Mouse (Mus musculus) forebrain, embryonic 16.5 days (tissue): ENCODE data around the gene Cacna1e. TPM values are rescaled to one million over a fixed set of nuclear protein-coding genes. Genes with fewer than 3 reads are reported as not detected.

Experiments
- ATAC-seq: fragments of 200-750 bp; cut with Nextera tagmentation; 2 replicates; pipeline ENCODE4 v1.8.0; 2017; ENCODE audit warnings: mild to moderate bottlenecking, moderate library complexity
- H3K27ac ChIP-seq: fragments of 300-500 bp; sonication (generic); 2 replicates; pipeline ENCODE4 v1.5.1; 2014; ENCODE audit warnings: low read length, control low read depth
- H3K27me3 ChIP-seq: fragments of 300-500 bp; sonication (generic); replicated peaks from 2 replicates; pipeline ENCODE4 v1.6.1; 2014; ENCODE audit warnings: low read length; ENCODE audit not compliant: control insufficient read depth, insufficient read depth
- H3K36me3 ChIP-seq: fragments of 300-500 bp; sonication (generic); 2 replicates; pipeline ENCODE4 v1.6.1; 2014; ENCODE audit not compliant: control insufficient read depth, insufficient read depth
- H3K4me1 ChIP-seq: fragments of 300-500 bp; sonication (generic); replicated peaks from 2 replicates; pipeline ENCODE4 v1.6.1; 2014; ENCODE audit warnings: low read length; ENCODE audit not compliant: control insufficient read depth, insufficient read depth
- H3K4me2 ChIP-seq: fragments of 300-500 bp; sonication (generic); 2 replicates; pipeline ENCODE4 v1.6.1; 2014; ENCODE audit warnings: mild to moderate bottlenecking, low read length, control low read depth
- H3K4me3 ChIP-seq: fragments of 300-500 bp; sonication (generic); replicated peaks from 2 replicates; pipeline ENCODE4 v1.5.1; 2014; ENCODE audit warnings: mild to moderate bottlenecking, low read length, control low read depth
- H3K9ac ChIP-seq: fragments of 300-500 bp; sonication (generic); replicated peaks from 2 replicates; pipeline ENCODE4 v1.6.1; 2014; ENCODE audit warnings: low read depth, low read length, control low read depth
- H3K9me3 ChIP-seq: fragments of 300-500 bp; sonication (generic); 2 replicates; pipeline ENCODE4 v1.6.1; 2016; ENCODE audit warnings: low read length; ENCODE audit not compliant: control insufficient read depth
- WGBS: fragments of 180-500 bp; shearing (Covaris S2); extraction: QIAGEN DNeasy Blood & Tissue Kit; methylation state at CpG from one replicate; pipeline ENCODE4 v1.1.7; 2014; 5-methylcytosine and 5-hydroxymethylcytosine counted together
- polyA plus RNA-seq: library from polyadenylated mRNA; unstranded; fragments of >200 nt; fragmentation: Nextera tagmentation; extraction: Ambion mirVana; gene quantifications from 2 replicates; pipeline ENCODE4 v1.2.1, GENCODE M21; 2015

Cacna1e gene
- polyA plus RNA-seq, 1 experiment from 2014 or later: 18.9 TPM

GRCm38 (mm10) chr1:154553132-154553531, 331.2 kb downstream of the Cacna1e start:
- WGBS: 73% methylated on average over 1 of the region's 1 CpGs
- H3K4me2 ChIP-seq: no peak overlapping the region
- no peak overlapping the region for H3K9ac ChIP-seq
- H3K27ac ChIP-seq: no peak overlapping the region
- peaks cover 3% of the 10 kb centered on the region; the same call in 1 of the 2 replicates for H3K4me1 ChIP-seq
- no peaks in the 10 kb centered on the region for H3K36me3 ChIP-seq
- no peaks in the 10 kb centered on the region for H3K27me3 ChIP-seq
- no peak overlapping the region for H3K4me3 ChIP-seq
- H3K9me3 ChIP-seq: no peaks in the 10 kb centered on the region
- no peak for ATAC-seq

DNA sequence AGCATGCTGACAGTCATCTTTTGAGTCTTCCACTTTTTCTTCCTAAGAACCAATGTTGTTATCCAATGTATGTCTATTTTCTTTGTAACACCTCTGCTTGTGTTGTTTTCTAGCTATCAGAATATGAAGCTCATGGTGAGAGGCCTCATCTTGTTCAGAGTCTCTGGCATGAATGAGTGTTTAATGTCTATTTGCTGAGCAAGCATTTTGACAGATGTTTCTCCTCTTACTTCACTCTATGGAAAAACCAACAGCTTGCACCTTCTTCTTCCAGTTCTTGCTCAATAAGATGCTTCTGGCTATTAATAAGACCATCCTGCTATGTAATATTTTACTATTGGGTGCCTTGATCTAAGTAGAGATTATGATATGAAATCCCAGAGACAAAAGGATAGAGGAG, 346.9 kb downstream of the Cacna1e start:
- Histone ChIP-seq H3K9me3 (no peaks in the 10 kb centered on the region), H3K4me1 (peaks cover 13% of the 10 kb centered on the region), H3K9ac (no peak overlapping the region), H3K4me2 (no peak overlapping the region), H3K27me3 (no peaks in the 10 kb centered on the region), H3K36me3 (no peaks in the 10 kb centered on the region), H3K4me3 (no peak overlapping the region), H3K27ac (no peak overlapping the region)
- no peak for ATAC-seq

DNA sequence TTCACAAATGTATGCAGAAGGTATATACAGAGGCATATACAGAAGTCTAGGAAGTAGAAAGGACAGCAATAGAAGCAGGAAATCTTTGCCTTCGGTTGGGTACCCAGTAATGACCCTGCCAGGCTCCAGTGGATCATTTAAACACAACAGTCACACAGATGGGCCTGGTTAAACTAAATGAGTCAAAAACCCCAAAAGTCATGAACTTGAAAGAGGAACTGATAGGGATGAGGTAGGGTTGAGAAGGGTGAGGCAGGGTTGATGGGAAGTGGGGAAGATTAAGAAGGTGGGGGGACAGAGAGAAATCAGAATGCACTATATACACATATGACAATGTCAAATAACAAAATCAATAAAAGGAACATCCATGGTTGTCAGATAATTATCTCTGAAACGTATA, 347.5 kb downstream of the Cacna1e start:
- H3K36me3 ChIP-seq: no peaks in the 10 kb centered on the region
- no peak for ATAC-seq
- no peaks in the 10 kb centered on the region for H3K27me3 ChIP-seq
- peaks cover 15% of the 10 kb centered on the region for H3K4me1 ChIP-seq
- H3K4me3 ChIP-seq: no peak overlapping the region
- no peaks in the 10 kb centered on the region for H3K9me3 ChIP-seq
- no peak overlapping the region for H3K9ac ChIP-seq
- H3K4me2 ChIP-seq: no peak overlapping the region
- WGBS: 80% methylated on average over 2 of the region's 2 CpGs
- H3K27ac ChIP-seq: no peak overlapping the region

- no peak overlapping the region for H3K4me3 ChIP-seq
- H3K4me2 ChIP-seq: no peak overlapping the region; the same call in 1 of the 2 replicates
- WGBS: 51% methylated on average over 11 of the region's 11 CpGs
- peaks cover 15% of the 10 kb centered on the region for H3K4me1 ChIP-seq
- no peaks in the 10 kb centered on the region for H3K27me3 ChIP-seq
- H3K27ac ChIP-seq: no peak overlapping the region
- no peaks in the 10 kb centered on the region for H3K9me3 ChIP-seq
- ATAC-seq: peak; percentile 59
- H3K9ac ChIP-seq: no peak overlapping the region
- no peaks in the 10 kb centered on the region for H3K36me3 ChIP-seq
These were observed 351.0 kb downstream of the Cacna1e start for GRCm38 (mm10) chr1:154532987-154533940.

DNA sequence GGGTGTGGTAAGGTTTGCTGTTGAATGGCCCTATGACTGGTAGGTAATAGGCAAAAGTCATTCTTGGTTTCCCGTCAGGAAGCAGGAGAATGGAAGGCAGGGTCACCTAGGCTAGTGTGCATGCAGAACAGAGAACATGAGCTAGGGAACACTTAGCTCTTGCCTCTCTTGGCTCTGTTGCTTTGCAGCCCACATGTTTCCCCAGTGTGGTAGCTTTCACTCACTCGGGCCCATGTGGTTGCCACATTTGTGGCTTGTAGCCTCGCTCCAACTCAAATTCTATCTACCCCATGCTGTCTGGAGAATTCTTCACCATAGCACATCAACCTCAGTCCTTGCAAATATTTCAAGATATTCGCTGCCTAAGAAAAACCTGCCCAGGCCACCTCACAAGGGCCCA, 354.6 kb downstream of the Cacna1e start:
- ATAC-seq: no peak
- 97% methylated on average over 4 of the region's 4 CpGs for WGBS
- Histone ChIP-seq H3K4me1 (peaks cover 15% of the 10 kb centered on the region), H3K27me3 (no peaks in the 10 kb centered on the region), H3K36me3 (no peaks in the 10 kb centered on the region), H3K27ac (no peak overlapping the region), H3K9ac (no peak overlapping the region), H3K4me2 (no peak overlapping the region), H3K4me3 (no peak overlapping the region), H3K9me3 (no peaks in the 10 kb centered on the region)

DNA sequence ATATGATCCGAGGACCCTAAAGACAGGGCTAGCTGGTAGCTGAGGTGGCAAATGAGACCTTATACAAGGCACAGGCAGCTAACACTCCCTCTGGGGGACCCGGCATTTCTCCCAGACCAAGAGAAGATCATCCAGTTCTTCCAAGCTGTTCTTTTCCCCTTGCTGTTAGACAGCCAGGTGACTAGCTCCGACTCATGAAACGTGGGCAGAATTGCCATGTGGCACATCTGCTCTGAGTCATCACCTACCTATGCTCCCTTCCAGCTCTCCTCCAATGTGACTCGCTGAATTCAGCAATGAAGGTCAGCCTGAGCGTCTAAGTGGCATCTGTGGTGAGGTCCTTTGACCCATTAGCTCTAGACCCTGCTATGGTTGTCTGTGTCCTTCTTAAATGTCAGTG, 355.5 kb downstream of the Cacna1e start:
- 95% methylated on average over 6 of the region's 6 CpGs for WGBS
- H3K4me2 ChIP-seq: no peak overlapping the region
- no peaks in the 10 kb centered on the region for H3K9me3 ChIP-seq
- H3K9ac ChIP-seq: no peak overlapping the region
- peaks cover 15% of the 10 kb centered on the region for H3K4me1 ChIP-seq
- no peak overlapping the region for H3K27ac ChIP-seq
- no peaks in the 10 kb centered on the region for H3K27me3 ChIP-seq
- ATAC-seq: no peak
- H3K4me3 ChIP-seq: no peak overlapping the region
- H3K36me3 ChIP-seq: no peaks in the 10 kb centered on the region

GRCm38 (mm10) chr1:154520715-154521114, 363.6 kb downstream of the Cacna1e start:
- Histone ChIP-seq H3K9ac (no peak overlapping the region), H3K27ac (peak overlapping the region; percentile 31; the same call in 1 of the 2 replicates), H3K9me3 (no peaks in the 10 kb centered on the region), H3K36me3 (no peaks in the 10 kb centered on the region), H3K4me3 (no peak overlapping the region), H3K4me1 (no peaks in the 10 kb centered on the region), H3K4me2 (no peak overlapping the region), H3K27me3 (no peaks in the 10 kb centered on the region)
- 74% methylated on average over 2 of the region's 2 CpGs for WGBS
- ATAC-seq: peak; percentile 40; the same call in 1 of the 2 replicates

GRCm38 (mm10) chr1:154515350-154515749, 369.0 kb downstream of the Cacna1e start:
- Histone ChIP-seq H3K4me3 (no peak overlapping the region), H3K4me2 (no peak overlapping the region), H3K36me3 (no peaks in the 10 kb centered on the region), H3K9ac (no peak overlapping the region), H3K27me3 (no peaks in the 10 kb centered on the region), H3K9me3 (no peaks in the 10 kb centered on the region), H3K4me1 (no peaks in the 10 kb centered on the region), H3K27ac (no peak overlapping the region)
- ATAC-seq: no peak
- WGBS: 94% methylated on average over 2 of the region's 2 CpGs

DNA sequence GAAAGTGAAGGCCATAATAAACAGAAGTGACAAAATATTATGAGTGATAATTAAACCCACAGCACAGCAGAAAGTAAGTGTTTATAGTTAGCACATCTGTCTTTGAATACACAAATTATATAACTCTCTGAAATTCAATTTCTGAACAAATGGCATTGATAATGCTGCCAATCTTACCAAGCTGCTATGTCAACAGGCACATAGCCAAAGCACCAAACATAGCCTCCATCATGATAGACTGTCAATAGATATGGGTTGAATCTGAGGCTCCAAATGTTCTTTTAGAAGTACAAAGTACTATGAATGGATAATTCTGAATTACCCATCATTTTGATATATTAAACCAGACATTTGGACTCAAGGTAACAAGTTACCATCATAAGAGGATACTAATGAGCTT, 372.6 kb downstream of the Cacna1e start:
- Histone ChIP-seq H3K9ac (no peak overlapping the region), H3K4me1 (no peaks in the 10 kb centered on the region), H3K27ac (no peak overlapping the region), H3K36me3 (no peaks in the 10 kb centered on the region), H3K4me3 (no peak overlapping the region), H3K4me2 (no peak overlapping the region), H3K9me3 (no peaks in the 10 kb centered on the region), H3K27me3 (no peaks in the 10 kb centered on the region)
- no peak for ATAC-seq
